Mouse (Mus musculus) bone marrow macrophage, adult 2 months (primary cell): ENCODE measurements around the gene Tshr.

Experiments
- CTCF ChIP-seq: IDR thresholded peaks from 2 replicates; pipeline ENCODE4 v1.5.1; 2012; ENCODE audit warnings: low read depth, mild to moderate bottlenecking, low read length, moderate library complexity
- POLR2A ChIP-seq: IDR thresholded peaks from 2 replicates; pipeline ENCODE4 v1.6.1; 2012; ENCODE audit warnings: mild to moderate bottlenecking, low read depth, low read length, borderline replicate concordance

GRCm38 (mm10) chr12:91495497-91496225 is 111.3 kb downstream of the Tshr start:
- TF ChIP-seq POLR2A (no peak), CTCF (no peak)
